Mouse (Mus musculus) CH12.LX (cell line): Measurements from ENCODE around the gene Ccdc162.

Experiments used
- CHD1 ChIP-seq: IDR thresholded peaks from 2 replicates; pipeline ENCODE4 v1.6.1; 2012; ENCODE audit warnings: low read depth, low read length, improper control_type of control experiment, inconsistent platforms
- CTCF ChIP-seq, 2 experiments: IDR thresholded peaks in 1 of 2; conservative IDR thresholded peaks in 1 of 2; 2 replicates each; pipeline ENCODE4 v1.5.1; 2011 to 2012; ENCODE audit warnings: low read depth in 2 of 2, low read length in 2 of 2, improper control_type of control experiment in 1 of 2, inconsistent platforms in 1 of 2, mild to moderate bottlenecking in 1 of 2, moderate library complexity in 1 of 2
- HCFC1 ChIP-seq: IDR thresholded peaks from 2 replicates; pipeline ENCODE4 v1.6.1; 2012; ENCODE audit warnings: low read depth, mild to moderate bottlenecking, inconsistent platforms, low read length, improper control_type of control experiment
- KAT2A ChIP-seq: IDR thresholded peaks from 2 replicates; pipeline ENCODE4 v1.6.1; 2012; ENCODE audit warnings: low read length, improper control_type of control experiment, inconsistent platforms; ENCODE audit not compliant: insufficient replicate concordance
- MAX ChIP-seq: IDR thresholded peaks from 2 replicates; pipeline ENCODE4 v1.6.1; 2011; ENCODE audit warnings: low read length, improper control_type of control experiment
- SMC3 ChIP-seq: IDR thresholded peaks from 2 replicates; pipeline ENCODE4 v1.6.1; 2011; ENCODE audit warnings: low read depth, low read length, improper control_type of control experiment
- TBP ChIP-seq: conservative IDR thresholded peaks from 2 replicates; pipeline ENCODE4 v1.6.1; 2011; ENCODE audit warnings: low read depth, low read length, improper control_type of control experiment

DNA sequence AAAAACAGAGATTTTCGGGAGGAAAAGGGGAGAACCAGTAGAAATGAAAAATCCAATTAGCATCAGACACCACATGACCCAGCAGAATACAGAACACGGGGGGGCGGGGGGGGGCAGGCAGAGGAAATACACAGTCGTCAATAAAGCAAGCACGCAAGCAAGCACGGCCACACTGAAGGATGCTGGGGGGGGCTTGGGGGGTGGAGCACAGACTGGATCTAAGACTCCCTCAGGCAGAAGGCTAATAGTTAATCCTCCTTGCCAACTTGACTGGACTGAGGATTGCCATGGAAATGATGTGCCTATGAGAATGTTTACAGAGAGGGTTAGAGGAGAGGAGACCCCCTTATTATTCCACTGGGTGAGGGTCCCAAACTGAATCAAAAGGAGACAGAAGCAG lies 19.0 kb upstream of the Ccdc162 start:
- TF ChIP-seq MAX (no peak), TBP (no peak), CTCF (conservative IDR thresholded peaks at IDR 0.05 in 1 of 2, IDR thresholded peaks at IDR 0.05 in 1 of 2; ENCODE audit: low read depth in 2 of 2, low read length in 2 of 2) (no peak), CHD1 (no peak), HCFC1 (no peak), KAT2A (no peak), SMC3 (no peak)
